Mouse (Mus musculus) bone marrow macrophage, adult 2 months (primary cell): ENCODE measurements at regions not wholly inside any gene's neighbourhood (a gene's known extent, or its start where the extent isn't known, plus 50 kb on each side); places are given as distances from the start of the nearest gene placed in this dataset.

ENCODE experiments used
- CTCF ChIP-seq: IDR thresholded peaks from 2 replicates; pipeline ENCODE4 v1.5.1; 2012; ENCODE audit warnings: low read depth, mild to moderate bottlenecking, low read length, moderate library complexity
- POLR2A ChIP-seq: IDR thresholded peaks from 2 replicates; pipeline ENCODE4 v1.6.1; 2012; ENCODE audit warnings: mild to moderate bottlenecking, low read depth, low read length, borderline replicate concordance

GRCm38 (mm10) chr7:39701506-39701905, 183.9 kb downstream of the Zfp619 start:
- TF ChIP-seq CTCF = no peak
- no peak for TF ChIP-seq POLR2A
